Mouse (Mus musculus) brain, embryonic 14.5 days (tissue): ENCODE measurements around the gene Smpd1. TPM values are rescaled to one million over a fixed set of nuclear protein-coding genes. Genes with fewer than 3 reads are reported as not detected.

Source experiments
- DNase-seq: peaks from one replicate; pipeline ENCODE4 v3.0.0-alpha.2; 2011; ENCODE audit warnings: low read depth
- CTCF ChIP-seq: fragments of 200-500 bp; IDR thresholded peaks from 2 replicates; pipeline ENCODE4 v1.5.1; 2012; ENCODE audit warnings: inconsistent platforms, mild to moderate bottlenecking, moderate library complexity, borderline replicate concordance; ENCODE audit not compliant: insufficient read depth, insufficient read length; ENCODE audit errors: extremely low read depth
- POLR2A ChIP-seq: fragments of 200-500 bp; IDR thresholded peaks from 2 replicates; pipeline ENCODE4 v1.6.1; 2012; ENCODE audit warnings: mild to moderate bottlenecking, inconsistent platforms, borderline replicate concordance; ENCODE audit not compliant: poor library complexity, insufficient read depth, insufficient read length, severe bottlenecking; ENCODE audit errors: extremely low read depth
- polyA plus RNA-seq: library from polyadenylated mRNA; depleted of rRNA; stranded (reverse); fragments of >200 nt; gene quantifications from 2 replicates; pipeline ENCODE4 v1.2.3, GENCODE M21; 2012; rRNA removed

The Smpd1 gene
- polyA plus RNA-seq, 1 experiment: 59.6 TPM

DNA sequence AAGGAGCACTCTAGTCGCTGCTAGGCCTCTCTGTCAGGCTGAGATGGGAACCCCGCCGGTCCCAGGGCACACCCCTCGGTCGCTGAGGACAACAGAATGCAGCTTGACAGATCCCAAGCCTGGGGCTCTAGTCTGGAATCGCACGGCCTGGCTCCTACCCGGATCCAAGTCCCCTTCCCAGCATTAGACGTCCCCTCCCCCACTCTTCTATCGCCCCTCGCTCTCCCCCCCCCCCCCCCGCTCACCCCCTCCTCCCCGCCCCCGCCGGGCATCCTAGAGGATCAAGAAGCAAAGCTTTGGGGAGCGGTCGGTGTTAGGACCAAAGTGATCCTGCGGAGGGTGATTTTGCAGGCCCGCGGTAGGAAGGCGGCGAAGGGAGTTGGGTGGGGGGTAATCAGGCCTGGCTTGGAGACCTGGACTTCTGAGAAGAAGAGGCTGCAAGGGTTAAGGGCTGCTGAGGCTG lies 26.5 kb downstream of the Smpd1 start:
- peak; percentile 80 for DNase-seq
- TF ChIP-seq POLR2A (no peak), CTCF (no peak)

DNA sequence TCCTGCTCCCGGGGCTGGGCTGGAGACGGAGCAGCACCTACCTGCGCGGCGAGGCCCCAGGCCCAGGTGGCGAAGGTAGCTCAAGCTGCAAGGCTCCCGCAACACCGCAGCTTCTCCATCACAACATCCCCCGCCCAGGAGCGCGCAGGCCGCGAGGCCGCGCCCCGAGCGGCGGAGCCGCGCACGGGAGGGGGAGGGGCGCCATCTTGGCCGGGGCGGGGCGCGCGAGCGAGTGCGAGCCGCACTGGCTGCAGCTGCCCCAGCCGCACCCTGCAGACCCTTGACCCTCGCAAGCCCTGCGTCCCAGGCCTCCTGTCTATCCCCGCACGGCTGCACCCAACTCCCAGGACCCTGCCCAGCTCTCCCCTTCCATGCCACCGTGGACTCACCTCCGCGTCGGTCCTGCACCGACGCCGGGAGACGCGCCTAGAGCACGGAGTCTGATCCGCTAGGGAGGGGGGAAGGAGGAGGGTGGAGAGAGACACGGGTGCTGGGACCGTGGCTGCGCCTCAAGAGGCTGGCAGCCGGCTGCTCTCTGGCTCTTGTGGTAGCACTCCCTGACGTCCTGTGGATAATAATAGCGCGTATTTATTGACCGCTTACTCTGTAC lies 27.0 kb downstream of the Smpd1 start, which contains the start of gene Apbb1:
Apbb1 (minus strand) TSS at position 560 of the 610 bp plus-strand sequence.
- DNase-seq: peak; percentile 91
- peak; percentile 93 for TF ChIP-seq POLR2A
- no peak for TF ChIP-seq CTCF

DNA sequence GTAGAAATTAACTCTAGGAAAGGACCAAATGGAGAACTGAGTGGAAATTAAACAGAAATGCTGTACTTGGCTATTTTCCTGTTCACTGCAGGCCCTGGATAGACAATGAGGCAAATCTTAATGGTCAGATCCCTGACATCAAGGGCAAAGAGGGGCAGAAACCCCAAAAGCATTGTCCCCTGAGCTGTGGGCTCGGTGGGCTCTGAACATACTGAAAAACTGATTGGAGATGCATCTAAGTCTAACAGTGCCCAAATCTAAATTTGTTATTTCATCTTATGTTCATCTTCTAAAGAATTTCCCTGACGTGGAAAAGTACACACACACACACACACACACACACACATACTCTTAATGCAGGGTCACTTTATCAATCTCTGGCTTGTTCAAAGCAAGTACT lies 27.8 kb downstream of the Smpd1 start:
- TF ChIP-seq POLR2A: no peak
- TF ChIP-seq CTCF: no peak
- no peak for DNase-seq

GRCm38 (mm10) chr7:105588325-105588912 lies 34.3 kb downstream of the Smpd1 start:
- no peak for TF ChIP-seq CTCF
- no peak for TF ChIP-seq POLR2A
- DNase-seq: no peak

GRCm38 (mm10) chr7:105590097-105590496 lies 35.9 kb downstream of the Smpd1 start:
- no peak for DNase-seq
- TF ChIP-seq CTCF (no peak), POLR2A (no peak)

GRCm38 (mm10) chr7:105602860-105603623 lies 48.9 kb downstream of the Smpd1 start:
- TF ChIP-seq CTCF (peak; percentile 75), POLR2A (no peak)
- DNase-seq: peak; percentile 74

Other genes with a start within 250 kb of the Smpd1 start
- not detected in 2 replicates for gene Olfr689, start 243.2 kb upstream of the Smpd1 start, polyA plus RNA-seq
- gene Olfr690, start 220.3 kb upstream of the Smpd1 start, polyA plus RNA-seq: 0.26 and 0.40 TPM in 2 replicates
- 0.31 and 0.40 TPM in 2 replicates for gene Olfr691, start 212.1 kb upstream of the Smpd1 start, polyA plus RNA-seq
- gene Olfr692, start 186.1 kb upstream of the Smpd1 start, polyA plus RNA-seq: not detected in 2 replicates
- not detected in 2 replicates for gene Gm5901, start 179.3 kb upstream of the Smpd1 start, polyA plus RNA-seq
- gene Fam160a2, start 154.3 kb upstream of the Smpd1 start, polyA plus RNA-seq: 41.6 and 50.0 TPM in 2 replicates
- 0.37 TPM in 2 replicates for gene Cnga4, start 149.8 kb upstream of the Smpd1 start, polyA plus RNA-seq
- gene Cckbr, start 128.6 kb upstream of the Smpd1 start, polyA plus RNA-seq: 2.1 and 3.0 TPM in 2 replicates
- 20.9 and 22.7 TPM in 2 replicates for gene Cavin3, start 72.1 kb upstream of the Smpd1 start, polyA plus RNA-seq
- 304 and 347 TPM in 2 replicates for gene Apbb1, start 27.3 kb downstream of the Smpd1 start, polyA plus RNA-seq
- gene Hpx, start 45.8 kb downstream of the Smpd1 start, polyA plus RNA-seq: 0.45 and 0.74 TPM in 2 replicates
- 96.5 and 127 TPM in 2 replicates for gene Trim3, start 79.2 kb downstream of the Smpd1 start, polyA plus RNA-seq
- 101 and 145 TPM in 2 replicates for gene Timm10b, start 85.7 kb downstream of the Smpd1 start, polyA plus RNA-seq
- 103 and 120 TPM in 2 replicates for gene Arfip2, start 86.1 kb downstream of the Smpd1 start, polyA plus RNA-seq
- gene Gm45799, start 86.2 kb downstream of the Smpd1 start, polyA plus RNA-seq: 73.1 and 134 TPM in 2 replicates
- gene Dnhd1, start 96.5 kb downstream of the Smpd1 start, polyA plus RNA-seq: 6.3 and 7.0 TPM in 2 replicates
- gene Ilk, start 182.2 kb downstream of the Smpd1 start, polyA plus RNA-seq: 175 and 199 TPM in 2 replicates
- gene Rrp8, start 183.0 kb downstream of the Smpd1 start, polyA plus RNA-seq: 15.7 and 17.8 TPM in 2 replicates
- gene Taf10, start 190.0 kb downstream of the Smpd1 start, polyA plus RNA-seq: 204 and 302 TPM in 2 replicates
- 42.8 and 48.1 TPM in 2 replicates for gene Tpp1, start 197.9 kb downstream of the Smpd1 start, polyA plus RNA-seq
- 68.6 and 87.4 TPM in 2 replicates for gene Dchs1, start 233.3 kb downstream of the Smpd1 start, polyA plus RNA-seq